Mouse (Mus musculus): ENCODE measurements around the gene Apoc2. TPM values are rescaled to one million over a fixed set of nuclear protein-coding genes. Genes with fewer than 3 reads are reported as not detected.

Apoc2 gene
- polyA plus RNA-seq, 1 experiment from 2014 or later, result 0.37 TPM

GRCm38 (mm10) chr7:19623433-19623832 is 54.3 kb downstream of the Apoc2 start:
- Histone ChIP-seq H3K27ac (replicated peaks; ENCODE audit: low read depth, low read length) (no peak overlapping the region), H3K4me3 (replicated peaks; ENCODE audit: low read depth, low read length) (no peak overlapping the region), H3K4me2 (ENCODE audit: low read length) (no peak overlapping the region), H3K27me3 (ENCODE audit: control insufficient read depth, insufficient read depth, low read length) (no peaks in the 10 kb centered on the region), H3K36me3 (ENCODE audit: control insufficient read depth, insufficient read depth, low read length) (no peaks in the 10 kb centered on the region), H3K9me3 (ENCODE audit: control insufficient read depth, low read length) (no peaks in the 10 kb centered on the region), H3K4me1 (ENCODE audit: control insufficient read depth, insufficient read depth, low read length) (no peaks in the 10 kb centered on the region; the same call in 1 of the 2 replicates), H3K9ac (replicated peaks; ENCODE audit: low read length) (no peak overlapping the region)
- DNase-seq, result no peak
- 82% methylated on average over 2 of the region's 2 CpGs for WGBS
- no peak for ATAC-seq (ENCODE audit: low FRiP score, low TSS enrichment)

DNA sequence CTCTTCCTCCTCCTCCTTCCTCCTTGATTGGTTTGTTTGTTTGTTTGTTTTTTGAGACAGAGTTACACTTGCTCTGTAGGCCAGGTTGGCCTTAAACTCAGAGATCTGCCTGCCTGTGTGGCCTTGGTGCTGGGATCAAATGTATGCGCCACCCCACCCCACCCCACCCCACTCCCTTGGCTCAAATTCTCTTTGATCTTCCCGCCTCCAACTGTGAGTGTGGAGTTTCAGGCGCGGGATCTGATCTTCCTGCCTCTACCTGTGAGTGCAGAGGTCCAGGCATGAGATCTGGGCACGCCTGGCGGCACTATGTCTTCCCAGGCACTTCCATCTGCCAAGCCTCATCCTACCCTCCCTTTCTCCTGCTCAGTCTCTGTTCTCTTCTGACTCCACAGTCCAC is 55.5 kb downstream of the Apoc2 start:
- no peaks in the 10 kb centered on the region for H3K4me1 ChIP-seq (ENCODE audit: control insufficient read depth, insufficient read depth, low read length)
- WGBS, result 45% methylated on average over 6 of the region's 6 CpGs
- ATAC-seq (ENCODE audit: low FRiP score, low TSS enrichment) (no peak), DNase-seq (no peak)
- H3K36me3 ChIP-seq (ENCODE audit: control insufficient read depth, insufficient read depth, low read length), result no peaks in the 10 kb centered on the region
- H3K9me3 ChIP-seq (ENCODE audit: control insufficient read depth, low read length), result no peaks in the 10 kb centered on the region
- no peak overlapping the region for H3K4me2 ChIP-seq (ENCODE audit: low read length)
- H3K9ac ChIP-seq (replicated peaks; ENCODE audit: low read length), result no peak overlapping the region
- no peak overlapping the region for H3K4me3 ChIP-seq (replicated peaks; ENCODE audit: low read depth, low read length)
- H3K27me3 ChIP-seq (ENCODE audit: control insufficient read depth, insufficient read depth, low read length), result no peaks in the 10 kb centered on the region
- no peak overlapping the region for H3K27ac ChIP-seq (replicated peaks; ENCODE audit: low read depth, low read length)

Other genes with a start within 250 kb of the Apoc2 start
- 18.8 and 20.3 TPM in 2 replicates for gene Mark4, start 219.1 kb downstream of the Apoc2 start, polyA plus RNA-seq (2014; fragmentation: Nextera tagmentation; extraction: Ambion mirVana)
- gene Exoc3l2, start 214.6 kb downstream of the Apoc2 start, polyA plus RNA-seq (2014; fragmentation: Nextera tagmentation; extraction: Ambion mirVana), result 0.12 and 0.29 TPM in 2 replicates
- 2.5 and 6.1 TPM in 2 replicates for gene Bloc1s3, start 169.6 kb downstream of the Apoc2 start, polyA plus RNA-seq (2014; fragmentation: Nextera tagmentation; extraction: Ambion mirVana)
- gene Trappc6a, start 169.5 kb downstream of the Apoc2 start, polyA plus RNA-seq (2014; fragmentation: Nextera tagmentation; extraction: Ambion mirVana), result 30.1 and 36.6 TPM in 2 replicates
- gene Nkpd1, start 160.1 kb downstream of the Apoc2 start, polyA plus RNA-seq (2014; fragmentation: Nextera tagmentation; extraction: Ambion mirVana), result 0.51 and 0.74 TPM in 2 replicates
- gene Ppp1r37, start 114.9 kb downstream of the Apoc2 start, polyA plus RNA-seq (2014; fragmentation: Nextera tagmentation; extraction: Ambion mirVana), result 9.5 and 31.7 TPM in 2 replicates
- gene Zfp296, start 100.7 kb downstream of the Apoc2 start, polyA plus RNA-seq (2014; fragmentation: Nextera tagmentation; extraction: Ambion mirVana), result 0.22 and 0.32 TPM in 2 replicates
- 140 and 154 TPM in 2 replicates for gene Gemin7, start 100.3 kb downstream of the Apoc2 start, polyA plus RNA-seq (2014; fragmentation: Nextera tagmentation; extraction: Ambion mirVana)
- 44.7 and 50.4 TPM in 2 replicates for gene Clasrp, start 73.5 kb downstream of the Apoc2 start, polyA plus RNA-seq (2014; fragmentation: Nextera tagmentation; extraction: Ambion mirVana)
- gene Relb, start 48.5 kb downstream of the Apoc2 start, polyA plus RNA-seq (2014; fragmentation: Nextera tagmentation; extraction: Ambion mirVana), result 4.5 and 5.2 TPM in 2 replicates
- 132 and 134 TPM in 2 replicates for gene Clptm1, start 12.9 kb downstream of the Apoc2 start, polyA plus RNA-seq (2014; fragmentation: Nextera tagmentation; extraction: Ambion mirVana)
- gene Gm44805, start 3.5 kb upstream of the Apoc2 start, polyA plus RNA-seq (2014; fragmentation: Nextera tagmentation; extraction: Ambion mirVana), result not detected in 2 replicates
- gene Apoc4, start 3.5 kb upstream of the Apoc2 start, polyA plus RNA-seq (2014; fragmentation: Nextera tagmentation; extraction: Ambion mirVana), result not detected in 2 replicates
- 1.7 and 2.0 TPM in 2 replicates for gene Apoc1, start 14.7 kb upstream of the Apoc2 start, polyA plus RNA-seq (2014; fragmentation: Nextera tagmentation; extraction: Ambion mirVana)
- gene Apoe, start 21.2 kb upstream of the Apoc2 start, polyA plus RNA-seq (2014; fragmentation: Nextera tagmentation; extraction: Ambion mirVana), result 163 and 265 TPM in 2 replicates
- 120 and 121 TPM in 2 replicates for gene Tomm40, start 37.5 kb upstream of the Apoc2 start, polyA plus RNA-seq (2014; fragmentation: Nextera tagmentation; extraction: Ambion mirVana)
- 41.1 and 46.1 TPM in 2 replicates for gene Nectin2, start 72.5 kb upstream of the Apoc2 start, polyA plus RNA-seq (2014; fragmentation: Nextera tagmentation; extraction: Ambion mirVana)
- 4.5 and 7.8 TPM in 2 replicates for gene Bcam, start 93.1 kb upstream of the Apoc2 start, polyA plus RNA-seq (2014; fragmentation: Nextera tagmentation; extraction: Ambion mirVana)
- not detected in 2 replicates for gene Cblc, start 118.9 kb upstream of the Apoc2 start, polyA plus RNA-seq (2014; fragmentation: Nextera tagmentation; extraction: Ambion mirVana)
- 0.77 and 1.2 TPM in 2 replicates for gene Bcl3, start 144.8 kb upstream of the Apoc2 start, polyA plus RNA-seq (2014; fragmentation: Nextera tagmentation; extraction: Ambion mirVana)
- 9.9 and 13.6 TPM in 2 replicates for gene Gm19345, start 174.1 kb upstream of the Apoc2 start, polyA plus RNA-seq (2014; fragmentation: Nextera tagmentation; extraction: Ambion mirVana)
- 0.90 TPM in 1 of 2 replicates, not detected in the other for gene Ceacam16, start 183.4 kb upstream of the Apoc2 start, polyA plus RNA-seq (2014; fragmentation: Nextera tagmentation; extraction: Ambion mirVana)
- gene Ceacam19, start 210.0 kb upstream of the Apoc2 start, polyA plus RNA-seq (2014; fragmentation: Nextera tagmentation; extraction: Ambion mirVana), result not detected in 2 replicates
- gene Pvr, start 243.2 kb upstream of the Apoc2 start, polyA plus RNA-seq (2014; fragmentation: Nextera tagmentation; extraction: Ambion mirVana), result 4.9 and 8.2 TPM in 2 replicates